Mouse (Mus musculus) stomach, embryonic 15.5 days (tissue): ENCODE data around the gene Plekha5. TPM values are rescaled to one million over a fixed set of nuclear protein-coding genes. Genes with fewer than 3 reads are reported as not detected.
"Not testable (repeated sequence)": the region's sequence is repeated elsewhere in the genome, so short reads cannot be mapped to it uniquely, and the experiment has no call there.

Source experiments
- ATAC-seq: fragments of 200-750 bp; cut with Nextera tagmentation; 2 replicates; pipeline ENCODE4 v1.8.0; 2017; ENCODE audit warnings: low read depth, moderate number of reproducible peaks, moderate TSS enrichment; ENCODE audit not compliant: insufficient read depth, low FRiP score
- H3K27ac ChIP-seq: fragments of 300-500 bp; sonication (generic); 2 replicates; pipeline ENCODE4 v1.5.1; 2015; ENCODE audit warnings: mild to moderate bottlenecking, inconsistent platforms
- H3K27me3 ChIP-seq: fragments of 300-500 bp; sonication (generic); replicated peaks from 2 replicates; pipeline ENCODE4 v1.6.1; 2015; ENCODE audit warnings: inconsistent platforms
- H3K36me3 ChIP-seq: fragments of 300-500 bp; sonication (generic); 2 replicates; pipeline ENCODE4 v1.6.1; 2015; ENCODE audit warnings: inconsistent platforms
- H3K4me1 ChIP-seq: fragments of 300-500 bp; sonication (generic); 2 replicates; pipeline ENCODE4 v1.6.1; 2015; ENCODE audit warnings: inconsistent platforms
- H3K4me2 ChIP-seq: fragments of 300-500 bp; sonication (generic); 2 replicates; pipeline ENCODE4 v1.6.1; 2015; ENCODE audit warnings: mild to moderate bottlenecking, inconsistent platforms
- H3K4me3 ChIP-seq: fragments of 300-500 bp; sonication (generic); replicated peaks from 2 replicates; pipeline ENCODE4 v1.5.1; 2015; ENCODE audit warnings: inconsistent platforms
- H3K9ac ChIP-seq: fragments of 300-500 bp; sonication (generic); 2 replicates; pipeline ENCODE4 v1.6.1; 2015; ENCODE audit warnings: inconsistent platforms
- H3K9me3 ChIP-seq: fragments of 300-500 bp; sonication (generic); 2 replicates; pipeline ENCODE4 v1.6.1; 2016; ENCODE audit warnings: inconsistent platforms
- WGBS: fragments of 180-500 bp; shearing (Covaris S2); methylation state at CpG from one replicate; pipeline ENCODE4 v1.1.7; 2015; 5-methylcytosine and 5-hydroxymethylcytosine counted together
- polyA plus RNA-seq: library from polyadenylated mRNA; unstranded; fragments of >200 nt; fragmentation: Nextera tagmentation; extraction: Ambion mirVana; gene quantifications from 2 replicates; pipeline ENCODE4 v1.2.1, GENCODE M21; 2015

Plekha5 gene
- polyA plus RNA-seq, 1 experiment from 2014 or later, result 46.7 TPM

DNA sequence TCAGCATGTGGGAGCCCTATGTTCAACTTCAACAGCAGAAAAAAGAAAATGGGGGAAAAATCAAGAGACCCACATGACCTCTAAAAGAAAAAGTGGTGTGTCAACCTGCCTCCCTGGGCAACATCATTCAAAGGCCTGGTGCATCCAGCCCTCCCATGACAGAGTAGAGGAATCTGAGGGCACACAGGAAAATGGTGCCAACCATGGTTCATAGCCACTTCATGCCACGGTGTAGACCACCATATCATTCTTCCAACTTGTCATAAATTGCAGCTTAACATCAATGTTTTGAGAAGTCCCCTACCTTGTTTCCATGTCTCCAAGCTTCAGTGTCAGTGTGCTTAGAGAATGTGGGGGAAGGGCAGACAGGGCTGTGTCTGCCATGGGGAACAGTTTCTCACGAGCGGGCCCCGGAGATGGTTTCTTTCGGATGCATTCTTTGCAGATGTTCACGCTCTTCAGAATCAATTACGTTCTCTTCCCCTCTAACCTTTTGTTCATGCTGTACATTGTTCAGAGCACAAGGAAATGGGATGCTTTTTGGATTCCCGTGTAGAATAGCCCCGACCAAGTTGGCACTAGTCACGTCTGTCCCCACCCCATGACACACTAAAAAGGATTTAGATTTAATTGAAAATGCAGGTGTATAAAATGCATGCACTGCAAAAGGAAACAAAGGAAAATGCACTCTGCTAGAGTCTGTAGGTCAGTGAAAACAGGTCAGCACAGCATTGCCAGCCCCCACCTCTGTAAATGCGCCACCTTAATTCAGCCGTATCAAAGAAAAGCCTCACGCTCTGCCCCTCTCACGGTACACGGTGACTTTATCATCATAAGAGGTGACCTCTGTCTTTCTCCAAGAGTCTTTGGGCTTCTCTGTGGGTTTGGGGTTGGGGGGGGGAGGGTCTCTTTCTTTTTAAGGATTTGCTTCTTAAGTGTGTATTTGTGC lies 173.8 kb downstream of the Plekha5 start:
- Histone ChIP-seq H3K9me3 (no peaks in the 10 kb centered on the region), H3K4me3 (no peak overlapping the region), H3K27ac (no peak overlapping the region), H3K4me2 (no peak overlapping the region), H3K36me3 (peaks cover 30% of the 10 kb centered on the region), H3K27me3 (no peaks in the 10 kb centered on the region), H3K9ac (no peak overlapping the region), H3K4me1 (no peaks in the 10 kb centered on the region)
- no peak for ATAC-seq
- 87% methylated on average over 15 of the region's 15 CpGs for WGBS

- Histone ChIP-seq H3K4me1 (no peaks in the 10 kb centered on the region), H3K4me2 (no peak overlapping the region), H3K9ac (no peak overlapping the region), H3K27me3 (no peaks in the 10 kb centered on the region), H3K4me3 (no peak overlapping the region), H3K36me3 (peaks cover 29% of the 10 kb centered on the region), H3K9me3 (no peaks in the 10 kb centered on the region), H3K27ac (no peak overlapping the region)
- no peak for ATAC-seq
- 87% methylated on average over 9 of the region's 9 CpGs for WGBS
Observed at GRCm38 (mm10) chr6:140598516-140598915, 174.7 kb downstream of the Plekha5 start.

DNA sequence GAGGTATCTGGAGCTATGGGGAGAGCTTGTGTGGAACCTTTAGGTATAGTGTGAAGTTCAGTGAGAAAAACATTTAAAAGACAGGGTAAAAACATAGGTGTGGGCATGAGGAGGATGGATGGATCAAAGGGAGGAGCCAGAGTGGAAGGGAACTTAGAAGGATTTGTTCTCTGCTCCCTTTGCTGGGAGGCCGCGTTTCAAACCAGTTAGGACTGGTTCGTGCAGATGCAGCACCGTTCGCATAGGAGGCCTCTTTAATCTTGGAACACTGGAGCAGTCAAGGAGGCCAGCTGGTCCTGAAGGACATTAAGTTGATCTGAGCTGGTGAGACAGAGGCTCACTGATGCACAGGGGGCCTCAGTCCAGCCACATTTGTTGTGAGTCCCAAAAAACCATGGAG lies 175.5 kb downstream of the Plekha5 start:
- WGBS, result 79% methylated on average over 5 of the region's 5 CpGs
- Histone ChIP-seq H3K36me3 (peaks cover 24% of the 10 kb centered on the region), H3K4me3 (no peak overlapping the region), H3K27me3 (no peaks in the 10 kb centered on the region), H3K9me3 (no peaks in the 10 kb centered on the region), H3K27ac (no peak overlapping the region), H3K9ac (no peak overlapping the region), H3K4me2 (no peak overlapping the region), H3K4me1 (no peaks in the 10 kb centered on the region)
- no peak for ATAC-seq

GRCm38 (mm10) chr6:140600671-140601070 lies 176.8 kb downstream of the Plekha5 start:
- not testable (repeated sequence) for H3K27me3 ChIP-seq, ATAC-seq, H3K27ac ChIP-seq, H3K4me3 ChIP-seq, H3K4me2 ChIP-seq, H3K4me1 ChIP-seq, H3K9ac ChIP-seq, H3K9me3 ChIP-seq
- H3K36me3 ChIP-seq, result peaks cover 19% of the 10 kb centered on the region
- 89% methylated on average over 8 of the region's 8 CpGs for WGBS

DNA sequence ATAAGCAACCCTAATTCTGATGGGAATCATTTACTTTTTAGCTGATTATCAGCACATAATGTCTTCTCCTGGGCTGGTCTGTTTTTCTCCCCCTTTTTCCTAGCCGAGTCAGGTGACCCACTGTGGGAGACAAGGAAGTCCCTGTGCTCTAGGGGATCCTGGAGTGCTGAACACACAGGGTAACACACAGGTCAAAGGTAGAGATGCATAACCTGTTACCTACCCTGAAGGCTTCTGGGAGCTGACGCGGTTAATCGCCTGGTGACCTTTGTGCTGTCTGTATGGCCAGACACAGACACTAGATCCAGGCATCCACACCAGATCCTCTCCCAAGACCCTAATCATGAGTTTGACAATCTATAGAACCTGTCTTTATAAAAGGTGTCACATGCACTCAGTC lies 177.3 kb downstream of the Plekha5 start:
- Histone ChIP-seq H3K36me3 (peaks cover 14% of the 10 kb centered on the region), H3K4me2 (no peak overlapping the region), H3K4me3 (no peak overlapping the region), H3K9ac (no peak overlapping the region), H3K27ac (no peak overlapping the region), H3K4me1 (no peaks in the 10 kb centered on the region), H3K9me3 (no peaks in the 10 kb centered on the region), H3K27me3 (no peaks in the 10 kb centered on the region)
- 88% methylated on average over 4 of the region's 4 CpGs for WGBS
- ATAC-seq, result no peak

DNA sequence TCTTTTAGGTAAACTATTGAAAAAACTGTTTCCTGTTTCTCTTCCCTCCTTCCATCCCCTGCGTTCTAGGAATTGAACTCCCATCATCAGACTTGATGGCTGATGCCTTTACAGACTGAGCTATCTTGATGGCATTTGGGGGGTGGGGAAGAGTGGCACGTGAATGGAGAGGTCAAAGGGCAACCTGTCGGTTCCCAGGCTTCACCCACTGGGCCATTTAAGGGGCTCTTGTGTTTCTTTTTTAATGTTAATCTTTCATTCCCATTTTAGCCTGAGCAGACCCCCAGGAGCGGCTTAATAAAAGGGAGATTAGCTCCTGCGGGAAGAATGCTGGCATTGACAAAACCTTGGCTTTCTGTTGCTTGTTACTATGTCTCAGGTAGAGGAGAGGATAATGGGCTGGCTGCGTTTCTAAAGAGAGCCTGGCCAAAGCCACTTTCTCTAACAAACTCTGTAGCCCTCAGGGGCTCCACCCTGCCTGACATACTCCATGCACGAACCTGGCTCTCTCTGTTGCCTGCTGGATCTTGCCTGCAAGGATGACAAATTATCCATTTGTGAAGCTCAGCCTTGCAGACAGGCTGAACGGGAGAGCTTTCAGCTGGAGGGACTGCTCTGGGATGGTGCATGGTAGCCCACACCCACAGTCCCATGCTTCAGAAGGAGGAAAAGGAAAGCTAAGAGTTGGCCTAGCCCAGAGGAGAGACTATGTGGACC lies 179.5 kb downstream of the Plekha5 start:
- Histone ChIP-seq H3K27me3 (no peaks in the 10 kb centered on the region), H3K4me1 (no peaks in the 10 kb centered on the region), H3K4me3 (no peak overlapping the region), H3K9ac (no peak overlapping the region), H3K4me2 (no peak overlapping the region), H3K9me3 (no peaks in the 10 kb centered on the region), H3K27ac (0 out of 2 replicates have a peak overlapping the region, but pooled peaks have one; percentile 44), H3K36me3 (no peaks in the 10 kb centered on the region)
- peak; percentile 48; the same call in 1 of the 2 replicates for ATAC-seq
- WGBS, result 24% methylated on average over 8 of the region's 8 CpGs

GRCm38 (mm10) chr6:140605173-140605572 lies 181.3 kb downstream of the Plekha5 start:
- not testable (repeated sequence) for H3K27me3 ChIP-seq, H3K36me3 ChIP-seq, H3K27ac ChIP-seq, H3K9me3 ChIP-seq, H3K9ac ChIP-seq, ATAC-seq, H3K4me3 ChIP-seq, H3K4me2 ChIP-seq, H3K4me1 ChIP-seq
- WGBS, result 88% methylated on average over 5 of the region's 5 CpGs

DNA sequence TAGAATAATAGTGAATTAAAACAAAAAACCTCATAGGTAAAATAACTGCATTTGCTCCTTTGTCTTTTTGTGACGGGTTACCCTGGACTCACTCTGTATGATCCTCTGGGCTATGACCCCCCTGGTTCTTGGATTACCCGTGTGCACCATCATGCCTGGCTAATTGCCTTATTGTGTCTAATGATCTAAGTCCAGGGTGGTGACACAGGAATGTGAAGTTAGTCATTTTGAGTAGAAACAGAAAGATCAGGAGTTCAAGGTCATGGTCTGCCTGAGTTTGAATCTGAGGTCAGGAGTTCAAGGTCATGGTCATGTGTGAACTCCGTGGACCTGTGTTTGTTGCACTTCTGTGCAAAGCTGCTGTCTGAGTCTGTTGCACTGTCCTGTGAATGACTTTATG lies 181.9 kb downstream of the Plekha5 start:
- Histone ChIP-seq H3K4me1 (no peaks in the 10 kb centered on the region), H3K9ac (no peak overlapping the region), H3K27ac (no peak overlapping the region), H3K27me3 (no peaks in the 10 kb centered on the region), H3K9me3 (no peaks in the 10 kb centered on the region), H3K36me3 (no peaks in the 10 kb centered on the region), H3K4me3 (no peak overlapping the region), H3K4me2 (no peak overlapping the region)
- no peak for ATAC-seq
- 68% methylated on average over 3 of the region's 3 CpGs for WGBS

- Histone ChIP-seq H3K4me1 (no peaks in the 10 kb centered on the region), H3K9me3 (no peaks in the 10 kb centered on the region), H3K4me2 (no peak overlapping the region), H3K27me3 (no peaks in the 10 kb centered on the region), H3K36me3 (no peaks in the 10 kb centered on the region), H3K27ac (no peak overlapping the region), H3K9ac (no peak overlapping the region), H3K4me3 (no peak overlapping the region)
- 64% methylated on average over 10 of the region's 10 CpGs for WGBS
- no peak for ATAC-seq
Observed at GRCm38 (mm10) chr6:140606534-140606933, 182.7 kb downstream of the Plekha5 start.

GRCm38 (mm10) chr6:140608666-140609065 lies 184.8 kb downstream of the Plekha5 start:
- Histone ChIP-seq H3K9me3 (no peaks in the 10 kb centered on the region), H3K27me3 (no peaks in the 10 kb centered on the region), H3K4me1 (no peaks in the 10 kb centered on the region), H3K9ac (no peak overlapping the region), H3K4me2 (no peak overlapping the region), H3K27ac (no peak overlapping the region), H3K4me3 (no peak overlapping the region), H3K36me3 (no peaks in the 10 kb centered on the region)
- WGBS, result 85% methylated on average over 6 of the region's 6 CpGs
- no peak for ATAC-seq

- Histone ChIP-seq H3K36me3 (no peaks in the 10 kb centered on the region), H3K4me3 (no peak overlapping the region), H3K4me1 (no peaks in the 10 kb centered on the region), H3K4me2 (no peak overlapping the region), H3K27ac (no peak overlapping the region), H3K27me3 (no peaks in the 10 kb centered on the region), H3K9me3 (no peaks in the 10 kb centered on the region), H3K9ac (no peak overlapping the region)
- WGBS, result 82% methylated on average over 4 of the region's 4 CpGs
- ATAC-seq, result no peak
Observed at GRCm38 (mm10) chr6:140609533-140609932, 185.7 kb downstream of the Plekha5 start.

DNA sequence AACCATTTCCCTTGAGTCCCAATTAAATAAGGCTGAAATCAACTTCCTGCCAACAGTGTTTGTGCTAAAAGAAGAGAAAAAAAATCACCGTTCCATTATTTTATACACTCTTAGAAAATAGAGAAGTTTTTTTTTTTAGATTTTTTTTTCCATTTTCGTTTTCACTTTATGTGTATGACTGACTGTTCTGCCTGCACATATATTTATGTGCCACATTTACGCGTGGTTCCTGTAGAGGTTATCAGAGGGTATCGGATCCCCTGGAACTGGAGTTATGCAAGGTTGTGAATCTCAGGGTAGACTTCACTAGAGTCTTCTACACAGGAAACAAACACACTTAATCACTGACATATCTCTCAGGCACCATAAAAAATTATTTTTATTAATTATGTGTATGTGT lies 186.3 kb downstream of the Plekha5 start:
- Histone ChIP-seq H3K9me3 (no peaks in the 10 kb centered on the region), H3K4me3 (no peak overlapping the region), H3K27ac (no peak overlapping the region), H3K4me1 (no peaks in the 10 kb centered on the region), H3K4me2 (no peak overlapping the region), H3K36me3 (no peaks in the 10 kb centered on the region), H3K9ac (no peak overlapping the region), H3K27me3 (no peaks in the 10 kb centered on the region)
- ATAC-seq, result no peak
- WGBS, result 85% methylated on average over 5 of the region's 5 CpGs
